Mouse (Mus musculus) lung, postnatal 36 days (tissue): ENCODE results near the gene Tmem132b.
"Not testable (repeated sequence)": the region's sequence is repeated elsewhere in the genome, so short reads cannot be mapped to it uniquely, and the experiment has no call there.

Experiments used
- DNase-seq: peaks from one replicate; pipeline ENCODE4 v3.0.0; 2022; ENCODE audit warnings: mixed read lengths

Gene Tmem132b

DNA sequence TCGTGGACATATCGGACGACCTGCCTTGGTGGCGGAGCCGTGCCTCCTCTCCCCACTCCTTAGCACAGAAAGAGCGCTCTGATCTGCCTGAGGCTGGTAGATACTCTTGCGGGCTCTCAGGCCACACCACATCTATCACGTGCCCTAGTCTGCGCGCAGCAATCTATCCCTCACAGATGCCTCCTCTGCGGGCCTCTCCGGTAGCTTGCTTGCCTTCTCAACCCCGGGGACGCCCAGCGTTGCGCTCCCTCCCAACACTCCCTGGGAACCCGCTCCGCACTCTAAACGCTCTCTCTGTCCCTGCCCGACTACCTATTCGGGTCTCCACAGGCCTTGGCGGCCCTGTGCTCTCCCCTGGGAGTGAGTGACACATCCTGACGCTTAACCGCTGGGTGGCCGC, at the start of gene Tmem132b:
Gene Tmem132b, plus strand, starts transcription at position 141 of the 400 bp plus-strand sequence.
- no peak for DNase-seq

DNA sequence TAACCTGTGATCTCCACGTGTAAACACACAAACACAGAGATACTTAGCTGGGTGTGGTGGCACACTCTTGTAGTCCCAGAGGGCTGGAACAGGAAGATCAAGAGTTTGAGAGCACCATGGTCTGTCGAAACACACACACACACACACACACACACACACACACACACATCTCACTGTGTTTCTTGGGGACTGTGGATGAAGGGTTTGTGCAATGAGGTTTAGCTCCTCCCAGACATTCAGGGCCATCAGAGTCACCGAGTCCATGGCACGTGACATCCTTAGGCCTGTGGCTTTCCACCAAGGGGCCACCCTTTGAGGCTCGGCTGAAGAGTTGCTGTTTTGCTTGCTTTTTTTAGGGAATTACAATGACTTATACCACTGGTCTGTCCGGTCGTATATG, 49.1 kb upstream of the Tmem132b start:
- no peak for DNase-seq

DNA sequence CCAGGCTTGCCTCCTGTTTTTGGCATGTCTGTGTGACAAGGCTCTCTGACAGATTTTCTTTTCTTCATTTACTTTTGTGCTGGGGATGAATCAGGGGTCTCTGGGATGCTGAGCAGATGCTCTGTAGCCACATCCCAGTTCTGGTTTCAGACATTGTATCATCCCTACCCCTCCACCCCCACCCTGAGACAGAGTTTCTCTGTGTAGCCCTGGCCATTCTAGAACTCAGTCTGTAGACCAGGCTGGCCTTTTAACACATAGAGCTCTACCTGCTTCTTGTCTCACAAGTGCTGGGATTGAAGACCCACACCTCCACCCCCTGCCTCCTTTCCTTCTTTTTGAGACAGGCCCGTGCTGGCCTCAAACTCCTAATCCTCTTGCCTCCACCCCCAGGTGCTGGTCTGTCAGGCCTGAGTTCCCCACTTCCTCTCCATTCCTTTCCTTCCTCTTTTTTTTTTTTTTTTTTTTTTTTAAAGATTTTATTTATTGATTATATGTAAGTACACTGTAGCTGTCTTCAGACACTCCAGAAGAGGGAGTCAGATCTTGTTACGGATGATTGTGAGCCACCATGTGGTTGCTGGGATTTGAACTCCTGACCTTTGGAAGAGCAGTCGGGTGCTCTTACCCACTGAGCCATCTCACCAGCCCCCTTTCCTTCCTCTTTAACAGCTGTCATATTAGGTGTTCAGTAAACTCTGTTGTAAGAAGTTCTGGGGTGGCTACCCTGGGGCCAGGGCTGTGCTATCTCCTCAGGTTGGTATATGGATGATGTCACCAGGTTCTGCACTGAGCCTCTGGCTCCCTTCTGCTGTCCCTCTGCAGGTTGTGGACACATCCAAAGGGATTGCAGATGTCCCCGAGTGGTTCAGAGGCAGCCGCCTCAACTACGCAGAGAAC, 47.6 kb upstream of the Tmem132b start:
- no peak for DNase-seq

DNA sequence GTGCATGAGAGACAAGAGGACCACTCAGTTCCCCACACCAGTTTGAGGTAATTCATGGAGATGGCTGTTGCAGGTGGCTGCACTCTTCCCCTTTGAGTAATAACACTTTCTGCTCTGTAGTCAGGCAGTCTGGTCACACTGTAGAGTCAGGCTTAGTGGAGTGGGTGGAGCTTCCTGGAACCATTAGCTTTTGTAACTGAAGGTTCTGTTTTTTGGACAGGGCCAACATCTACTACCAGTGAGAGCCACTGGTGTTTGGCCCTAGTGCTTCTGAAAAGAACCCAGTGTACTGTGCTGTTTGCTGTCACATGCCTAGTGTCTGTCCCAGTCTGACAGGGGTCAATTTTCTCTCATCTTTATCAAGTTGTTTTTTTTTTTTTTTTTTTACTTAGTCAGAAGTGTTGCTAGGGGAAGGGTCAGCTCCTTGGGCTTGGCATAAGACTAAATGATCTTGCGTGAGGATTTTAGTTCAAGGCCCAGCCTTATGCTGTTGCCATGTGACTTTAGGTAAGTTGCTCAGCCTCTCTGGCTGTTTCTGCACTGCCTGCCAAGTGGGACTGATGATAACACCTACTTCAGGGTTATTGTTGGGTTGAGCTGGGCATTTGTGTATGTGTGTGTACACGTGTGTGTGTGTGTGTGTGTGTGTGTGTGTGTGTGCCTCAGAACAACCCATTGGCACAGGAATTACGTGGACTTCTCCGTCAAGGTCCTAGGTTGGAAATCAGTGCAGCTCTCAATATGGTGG, 46.4 kb upstream of the Tmem132b start:
- DNase-seq, result peak; percentile 57

DNA sequence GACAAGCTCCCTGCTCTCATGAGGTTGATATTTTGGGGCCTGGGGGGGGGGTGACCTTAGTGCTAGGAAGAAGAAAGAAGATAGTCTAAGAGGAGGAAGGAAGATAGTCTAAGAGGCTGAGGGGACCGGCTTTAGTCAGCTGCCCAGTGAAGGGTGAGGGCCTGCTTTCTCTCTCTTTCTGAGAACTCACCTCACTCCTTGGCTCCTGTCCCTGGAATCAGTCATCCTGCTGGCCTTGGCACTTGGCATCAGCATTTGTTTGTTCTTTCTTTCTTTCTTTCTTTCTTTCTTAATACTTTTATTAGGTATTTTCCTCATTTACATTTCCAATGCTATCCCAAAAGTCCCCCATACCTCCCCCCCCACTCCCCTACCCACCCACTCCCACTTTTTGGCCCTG, 45.5 kb upstream of the Tmem132b start:
- no peak for DNase-seq

DNA sequence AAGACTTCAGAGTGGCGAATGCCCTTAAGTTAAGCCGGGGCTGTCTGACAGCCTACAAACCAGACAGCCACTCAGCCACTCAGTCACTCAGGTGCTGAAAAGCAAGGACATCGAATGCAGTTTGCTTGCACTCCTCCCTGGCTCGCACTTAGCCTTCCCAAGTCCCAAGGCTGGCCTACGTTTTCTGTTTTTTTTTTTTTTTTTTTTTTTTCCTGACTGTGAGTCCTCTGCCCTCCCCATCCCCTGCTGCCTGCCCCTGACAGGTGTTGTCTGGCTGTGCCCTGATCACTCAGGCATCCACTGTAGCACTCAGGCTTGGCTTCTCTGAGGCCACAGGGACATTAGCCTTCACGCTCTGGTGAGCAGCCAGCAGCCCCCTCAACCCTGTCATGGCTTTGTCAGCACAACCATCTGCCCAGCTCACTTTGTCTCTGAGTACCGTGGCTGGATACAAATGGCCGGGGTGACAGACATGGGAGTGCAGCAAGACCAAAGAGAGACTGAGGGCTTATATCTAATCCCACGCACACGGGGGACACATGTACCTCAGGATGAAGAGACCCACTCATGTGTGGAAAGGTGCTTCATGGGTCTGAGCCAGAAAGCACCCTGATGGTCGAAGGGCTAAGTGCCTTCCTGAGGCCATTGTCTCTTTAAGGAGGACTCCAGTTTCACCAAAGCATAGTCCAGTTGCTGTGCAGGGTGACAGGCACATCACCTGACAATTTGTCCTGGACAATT, 44.0 kb upstream of the Tmem132b start:
- no peak for DNase-seq

DNA sequence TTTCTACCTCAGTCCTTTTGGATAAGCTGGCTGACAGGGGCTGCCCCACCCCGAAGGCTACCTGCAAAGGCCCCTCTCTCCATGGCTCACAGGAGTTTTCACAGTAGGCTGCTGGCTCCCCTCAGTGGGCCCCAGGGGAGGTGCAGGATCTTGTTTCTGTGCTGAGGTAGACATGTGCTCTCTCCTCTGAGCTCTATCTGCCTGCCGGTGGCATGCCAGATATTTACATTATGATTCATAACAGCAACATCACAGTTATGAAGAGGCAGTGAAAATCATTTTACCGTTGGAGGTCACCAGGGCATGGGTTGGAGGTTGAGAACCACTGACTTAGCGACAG, 43.5 kb upstream of the Tmem132b start:
- DNase-seq, result no peak

DNA sequence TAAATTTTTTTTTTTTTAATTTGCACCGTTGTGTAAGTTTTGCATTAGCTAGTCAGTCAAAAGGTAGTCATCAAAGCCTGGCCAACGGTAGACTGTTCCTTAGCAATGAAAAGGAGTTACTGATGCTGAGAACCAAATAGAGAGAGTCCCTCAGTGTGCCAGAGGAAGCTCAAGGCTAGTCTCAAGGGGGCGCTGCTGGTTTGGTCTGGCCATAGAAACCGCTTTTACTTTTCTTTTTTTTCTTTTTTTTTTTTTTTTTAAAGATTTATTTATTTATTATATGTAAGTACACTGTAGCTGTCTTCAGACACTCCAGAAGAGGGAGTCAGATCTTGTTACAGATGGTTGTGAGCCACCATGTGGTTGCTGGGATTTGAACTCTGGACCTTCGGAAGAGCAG, 42.6 kb upstream of the Tmem132b start:
- not testable (repeated sequence) for DNase-seq

DNA sequence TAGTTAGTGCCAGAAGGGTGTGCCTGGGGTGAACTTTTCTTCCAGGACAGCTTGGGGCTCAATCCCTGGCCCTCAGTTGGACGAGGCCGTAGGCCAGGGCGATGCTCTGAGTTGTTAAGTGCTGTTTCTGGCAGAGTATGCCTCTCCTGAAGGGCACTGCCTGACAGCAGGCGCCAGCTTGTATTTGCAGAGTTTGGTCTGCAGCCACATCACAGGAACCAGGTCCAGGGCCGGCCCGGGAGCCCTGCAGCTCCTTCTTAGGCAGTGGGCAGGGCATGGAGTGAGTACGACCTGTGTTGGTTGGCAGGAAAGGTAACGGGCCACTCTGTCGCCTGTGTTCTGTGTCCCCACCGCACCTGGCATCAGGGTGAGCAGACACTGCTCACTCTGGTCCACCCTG, 40.5 kb upstream of the Tmem132b start:
- no peak for DNase-seq

DNA sequence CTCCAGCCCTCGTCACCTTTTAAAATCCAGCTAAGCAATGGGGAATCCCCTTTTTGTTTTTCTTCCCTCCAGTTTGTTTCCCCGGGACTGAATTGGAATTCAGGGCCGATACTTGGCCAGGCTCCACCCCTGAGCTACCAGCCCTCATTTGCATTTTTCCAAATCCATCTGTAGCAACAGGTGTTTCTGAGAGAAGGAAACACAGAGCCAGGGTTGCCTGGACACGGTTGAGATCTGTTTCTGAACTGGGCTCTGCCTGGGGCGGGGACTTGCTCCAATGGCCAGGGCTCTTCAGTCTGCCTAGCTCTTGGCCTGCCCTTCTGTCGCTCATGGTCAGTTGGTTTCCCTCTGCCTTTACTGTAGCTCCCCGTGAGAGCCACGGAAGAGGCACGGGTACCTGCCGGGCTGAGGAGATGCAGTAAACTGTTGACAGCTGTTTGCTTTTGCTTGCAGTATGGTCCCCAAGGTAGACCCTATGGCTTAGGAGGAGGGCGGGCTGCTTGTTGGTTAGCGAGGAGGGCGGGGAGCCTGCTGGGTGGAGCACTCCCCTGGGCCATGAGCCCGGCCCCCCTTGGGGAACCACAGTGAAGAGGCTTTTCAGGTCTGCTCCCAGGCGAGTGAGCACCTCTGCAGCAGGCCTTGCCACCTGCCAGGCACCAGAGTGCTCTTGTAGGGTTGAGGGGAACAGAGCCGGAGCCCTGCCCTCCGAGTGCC, 39.0 kb upstream of the Tmem132b start:
- no peak for DNase-seq

DNA sequence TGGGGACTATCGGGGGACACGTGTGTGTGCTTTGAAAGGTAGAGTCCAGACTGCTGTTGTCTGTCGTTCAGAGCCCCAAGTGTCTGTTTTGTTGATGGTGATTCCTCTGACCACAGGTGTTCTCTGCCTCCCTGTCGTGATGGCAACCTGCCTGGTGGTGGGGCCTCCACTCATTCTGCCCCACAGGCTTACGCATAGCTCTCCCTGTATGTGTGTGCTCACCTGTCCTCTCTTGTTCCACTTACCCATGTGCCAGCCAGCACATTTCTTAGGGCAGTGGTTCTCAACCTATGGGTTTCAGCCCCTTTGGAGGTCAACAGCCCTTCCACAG, 38.5 kb upstream of the Tmem132b start:
- no peak for DNase-seq

DNA sequence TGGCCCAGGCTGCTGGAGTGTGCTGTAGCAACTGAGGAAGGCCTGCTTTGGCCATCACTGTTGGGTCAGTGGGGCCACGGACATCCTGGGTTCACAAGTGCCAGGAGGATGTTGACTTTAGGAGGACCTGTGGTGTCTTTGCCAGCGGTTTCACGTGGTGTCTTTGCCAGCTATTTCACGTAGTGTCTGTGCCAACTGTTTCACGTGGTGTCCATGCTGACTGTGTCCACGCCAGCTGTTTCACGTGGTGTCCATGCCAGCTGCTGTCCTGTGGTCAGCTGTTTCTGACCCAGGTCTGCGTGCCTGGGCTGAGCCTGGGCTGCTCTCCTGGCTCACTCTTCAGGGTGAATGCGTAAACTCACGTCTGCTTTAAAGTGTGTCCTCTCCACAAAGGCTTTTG, 35.9 kb upstream of the Tmem132b start:
- DNase-seq, result no peak

DNA sequence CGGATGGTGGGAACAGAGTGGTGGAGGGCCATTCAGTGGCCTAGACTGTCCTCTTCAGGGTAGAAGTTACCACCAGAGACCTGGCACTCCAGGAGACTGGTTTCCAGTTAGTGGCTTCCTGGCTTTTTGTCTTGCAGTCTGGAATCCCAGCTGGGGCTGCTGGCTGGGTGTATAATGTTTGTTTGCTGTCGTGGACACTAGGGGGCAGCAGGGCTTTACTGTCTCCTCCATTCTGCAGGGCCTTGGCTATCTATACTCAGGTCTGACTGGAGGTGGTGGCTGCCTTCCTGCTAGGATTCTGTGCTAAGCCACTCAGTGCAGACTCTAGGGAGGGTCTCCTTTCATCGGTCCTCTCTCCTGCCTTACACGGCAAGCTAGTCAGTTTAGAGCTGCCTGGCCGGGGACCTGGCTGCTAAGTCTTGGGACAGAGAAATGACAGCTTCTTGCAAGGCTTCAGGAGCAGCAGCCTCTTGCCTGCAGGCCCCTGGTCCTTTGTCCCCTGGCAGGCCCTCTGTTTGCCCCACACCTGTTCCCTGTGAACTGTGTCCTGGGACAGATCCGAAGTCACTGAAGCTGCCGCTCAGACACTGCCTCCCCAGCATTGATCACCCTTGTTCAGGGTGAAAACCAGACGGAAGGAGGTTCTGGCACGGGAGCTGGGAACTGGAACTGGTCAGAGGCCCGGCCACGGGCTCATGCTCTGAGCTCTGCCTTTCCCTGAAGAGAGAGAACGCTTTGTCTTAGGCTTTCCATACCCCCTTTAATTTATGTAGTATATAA, 33.6 kb upstream of the Tmem132b start:
- DNase-seq, result peak; percentile 66

DNA sequence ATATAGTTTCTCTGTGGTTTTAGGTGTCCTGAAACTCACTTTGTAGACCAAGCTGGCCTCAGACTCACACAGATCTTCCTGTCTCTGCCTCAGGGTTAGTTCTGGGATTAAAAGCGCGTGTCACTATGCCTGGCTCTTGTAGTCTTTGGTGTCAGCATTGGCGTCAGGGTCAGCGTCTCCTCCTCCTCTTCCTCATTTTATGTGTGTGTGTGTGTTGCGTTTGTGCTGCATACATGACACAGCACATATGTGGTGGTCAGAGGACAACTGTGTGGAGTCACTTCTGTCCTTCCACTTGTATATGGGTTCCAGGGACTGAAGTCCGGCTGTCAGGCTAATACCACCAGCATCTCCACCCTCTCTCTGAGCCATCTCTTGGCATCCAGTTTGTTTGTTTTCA, 30.1 kb upstream of the Tmem132b start:
- DNase-seq, result no peak

DNA sequence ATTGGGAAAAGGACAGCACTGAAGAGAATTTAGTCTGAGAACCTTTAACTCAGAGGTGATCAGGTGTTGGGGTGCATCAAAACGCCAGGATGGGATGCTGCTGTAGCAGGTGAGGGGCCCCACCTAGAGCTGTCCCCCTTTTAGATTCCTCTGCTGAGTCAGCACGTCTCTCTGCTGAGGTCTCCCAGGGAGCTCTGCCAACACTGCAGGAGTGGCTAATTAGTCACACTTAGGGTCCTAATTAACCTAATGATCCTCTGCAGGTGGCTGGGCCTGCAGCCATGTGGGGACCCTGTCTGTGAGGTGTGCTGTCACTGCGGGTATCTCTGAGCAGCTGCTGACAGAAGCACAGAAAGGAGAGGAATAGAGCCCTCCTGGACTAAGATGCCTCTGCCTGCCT, 29.4 kb upstream of the Tmem132b start:
- no peak for DNase-seq

DNA sequence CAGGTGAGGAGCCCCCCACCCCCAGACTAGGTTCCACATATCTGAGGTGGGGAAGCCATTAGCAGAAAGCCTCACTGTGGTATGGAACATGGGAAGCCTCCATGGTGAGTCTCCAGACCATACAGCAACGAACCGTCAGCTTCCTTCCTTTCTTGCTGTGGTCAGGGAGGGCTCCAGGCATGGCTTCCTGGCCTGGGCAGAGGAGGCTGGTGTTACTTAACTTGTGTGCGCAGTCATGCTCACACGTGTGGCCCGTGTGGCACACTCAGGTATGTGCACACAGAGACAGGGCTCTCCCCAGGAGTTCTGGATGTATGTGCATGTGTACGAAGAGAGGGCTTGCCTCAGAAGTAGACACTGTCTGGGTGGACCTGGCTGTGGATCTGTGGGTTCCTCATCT, 27.9 kb upstream of the Tmem132b start:
- DNase-seq, result no peak

DNA sequence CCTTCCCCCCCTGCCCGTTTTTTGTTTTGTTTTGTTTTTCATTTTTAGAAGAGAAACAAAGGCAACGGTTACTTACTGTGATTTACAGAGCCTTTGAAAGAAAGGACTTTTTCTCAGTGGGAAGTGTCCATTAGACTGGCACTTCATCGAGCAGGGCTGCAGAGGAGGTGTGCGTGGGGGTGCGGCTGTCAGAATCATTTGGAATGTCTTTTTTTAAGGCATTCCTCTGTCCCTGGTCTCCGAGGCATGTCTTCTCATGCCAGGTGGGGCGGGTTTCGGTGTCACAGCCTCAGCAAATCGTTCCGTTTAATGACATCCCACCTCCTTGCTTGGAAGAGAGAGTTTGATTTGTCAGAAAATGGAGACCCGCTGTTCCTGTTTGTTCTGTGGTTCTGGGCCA, 26.9 kb upstream of the Tmem132b start:
- DNase-seq, result no peak

DNA sequence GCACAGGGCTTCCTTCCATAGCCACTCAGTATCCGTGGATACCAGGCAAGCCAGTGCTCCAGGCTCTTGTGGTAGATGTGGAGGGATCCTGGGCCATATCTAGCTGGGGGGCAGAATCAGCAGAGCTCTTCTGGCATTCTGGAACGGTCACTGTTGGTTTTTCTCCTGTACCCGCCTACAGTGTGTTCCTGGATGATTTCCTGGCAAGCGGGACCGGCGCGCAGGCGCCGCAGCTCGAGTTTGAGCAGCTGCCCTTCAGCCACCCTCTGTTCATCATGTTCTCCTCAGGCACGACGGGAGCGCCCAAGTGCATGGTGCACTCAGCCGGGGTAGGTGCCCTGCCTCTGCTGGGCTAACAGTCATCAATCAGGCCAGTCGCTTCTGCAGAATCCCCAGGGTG, 25.6 kb upstream of the Tmem132b start:
- DNase-seq, result no peak

DNA sequence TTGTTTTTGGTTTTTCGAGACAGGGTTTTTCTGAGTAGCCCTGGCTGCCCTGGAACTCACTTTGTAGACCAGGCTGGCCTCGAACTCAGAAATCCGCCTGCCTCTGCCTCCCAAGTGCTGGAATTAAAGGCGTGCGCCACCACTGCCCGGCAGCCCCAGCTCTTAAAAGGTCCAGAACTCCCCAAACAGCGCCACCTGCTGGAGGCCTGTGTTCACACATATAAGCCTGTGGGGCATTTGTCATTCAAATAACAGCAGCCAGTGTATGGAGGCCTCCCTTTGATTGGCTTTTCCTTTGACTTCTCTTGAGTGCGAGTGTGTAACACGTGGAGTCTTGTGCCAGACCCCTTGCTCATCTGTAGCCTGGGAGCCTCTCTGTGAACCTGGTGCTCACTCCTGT, 24.0 kb upstream of the Tmem132b start:
- DNase-seq, result no peak

DNA sequence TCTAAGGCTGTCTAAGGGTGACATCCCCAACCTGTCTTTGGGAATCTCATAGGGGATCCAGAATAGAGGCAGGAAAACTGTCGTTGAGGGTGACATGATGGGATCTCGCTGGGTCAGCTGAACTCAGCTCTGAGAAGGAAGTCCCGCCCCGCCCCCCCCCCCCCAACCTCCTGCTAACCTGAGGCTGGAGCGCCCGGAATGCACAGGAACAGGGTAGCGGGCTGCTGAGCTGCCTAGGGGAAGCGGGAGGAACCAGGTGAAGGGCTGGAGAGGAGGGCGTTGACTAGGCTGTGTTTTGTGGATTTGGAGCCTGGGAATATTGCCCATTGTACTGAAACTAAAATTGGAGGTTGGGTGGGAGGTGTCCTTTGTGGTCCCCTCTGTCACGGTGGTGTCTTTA, 23.6 kb upstream of the Tmem132b start:
- no peak for DNase-seq

DNA sequence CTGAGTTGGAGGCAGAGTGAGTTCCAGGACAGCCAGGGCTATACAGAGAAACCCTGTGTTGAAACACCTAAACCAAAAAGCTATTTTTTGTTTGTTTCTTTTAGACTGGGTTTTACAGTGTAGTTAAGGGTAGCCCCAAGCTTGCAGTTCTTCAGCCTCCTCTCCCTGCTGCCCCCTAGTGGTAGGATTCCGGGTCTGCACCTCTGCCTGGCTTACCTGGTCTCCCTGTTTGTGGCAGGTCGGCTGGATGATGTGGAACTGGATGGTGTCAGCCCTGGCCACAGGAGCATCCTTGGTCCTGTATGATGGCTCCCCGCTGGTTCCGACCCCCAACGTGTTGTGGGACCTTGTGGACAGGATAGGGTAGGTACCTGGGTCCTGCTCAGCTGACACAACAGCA, 22.0 kb upstream of the Tmem132b start:
- peak; percentile 65 for DNase-seq

DNA sequence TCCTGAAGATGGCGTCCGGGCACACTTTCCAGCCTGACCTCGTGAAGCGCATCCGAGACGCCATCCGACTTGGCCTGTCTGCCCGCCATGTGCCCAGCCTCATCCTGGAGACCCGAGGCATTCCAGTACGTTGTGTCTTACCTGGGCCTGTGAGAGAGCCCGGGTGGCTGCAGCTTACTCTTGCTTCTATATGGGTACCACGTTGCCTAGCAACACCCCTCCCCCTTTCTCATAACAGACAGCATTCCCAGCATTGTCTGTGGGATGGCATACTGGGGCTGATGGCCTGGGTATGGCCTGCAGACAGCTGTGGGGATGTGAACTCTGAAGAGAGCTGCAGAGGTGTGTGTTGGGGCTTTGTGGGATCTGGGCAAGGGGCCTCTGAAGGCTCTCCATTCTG, 16.6 kb upstream of the Tmem132b start:
- DNase-seq, result no peak
